Mouse (Mus musculus) olfactory bulb, adult 2 months (tissue): ENCODE results near the gene Dlgap1.
A peak's percentile ranks its signal among the peaks of the same experiment; 100 is the strongest.

Experiments
- CTCF ChIP-seq: fragments of 200-500 bp; IDR thresholded peaks from 2 replicates; pipeline ENCODE4 v1.5.1; 2012; ENCODE audit warnings: low read depth, mild to moderate bottlenecking, low read length, moderate library complexity; ENCODE audit not compliant: insufficient read depth
- POLR2A ChIP-seq: fragments of 200-500 bp; IDR thresholded peaks from 2 replicates; pipeline ENCODE4 v1.6.1; 2012; ENCODE audit warnings: mild to moderate bottlenecking, low read depth, low read length, moderate library complexity; ENCODE audit not compliant: insufficient read depth

- TF ChIP-seq CTCF (no peak), POLR2A (0 out of 2 replicates have a peak, but pooled peaks have one; percentile 24)
Measured at GRCm38 (mm10) chr17:69969816-69970750, 1.2 kb downstream of the Dlgap1 start.
